Mouse (Mus musculus): Measurements from ENCODE around the gene Vcl.

- TF ChIP-seq CTCF (IDR thresholded peaks at IDR 0.05; ENCODE audit: extremely low read depth, insufficient read depth, low read length) = no peak
- TF ChIP-seq POLR2A (IDR thresholded peaks at IDR 0.05; ENCODE audit: extremely low read depth, insufficient read depth, low read length) = no peak
These were observed 17.4 kb upstream of the Vcl start for GRCm38 (mm10) chr14:20911811-20912210.

All from cortical plate, adult 2 months (tissue).